Mouse (Mus musculus): ENCODE results near the gene Dgke.

- peak; percentile 28; the same call in 1 of the 2 replicates for TF ChIP-seq CTCF (IDR thresholded peaks at IDR 0.05; ENCODE audit: low read depth, low read length)
- TF ChIP-seq POLR2AphosphoS5 (IDR thresholded peaks at IDR 0.05; ENCODE audit: insufficient replicate concordance, low read depth, low read length): no peak
- TF ChIP-seq GATA1 (IDR thresholded peaks at IDR 0.05; ENCODE audit: borderline replicate concordance, low read length): no peak
Observed at GRCm38 (mm10) chr11:89088754-89089153, 22.1 kb upstream of the Dgke start.

Data from G1E (cell line).